Mouse (Mus musculus): ENCODE results near the gene Psme2. TPM values are rescaled to one million over a fixed set of nuclear protein-coding genes. Genes with fewer than 3 reads are reported as not detected.

The Psme2 gene
- total RNA-seq, 2 experiments from 2014 or later = 43.2 to 44.6 TPM

Other genes with a start within 250 kb of the Psme2 start
- 10 to 100 TPM; 22.0 to 23.3 TPM for gene Dhrs4, start 112.4 kb downstream of the Psme2 start, total RNA-seq (2021)
- 10 to 100 TPM; 59.2 to 60.3 TPM for gene Carmil3, start 100.5 kb downstream of the Psme2 start, total RNA-seq (2021)
- gene Cpne6, start 80.7 kb downstream of the Psme2 start, total RNA-seq (2021) = 100 to 1,000 TPM; 696 to 698 TPM
- gene Nrl, start 66.1 kb downstream of the Psme2 start, total RNA-seq (2021) = 1 to 10 TPM; 1.6 to 5.6 TPM
- 10 to 100 TPM; 42.6 to 45.8 TPM for gene Pck2, start 50.8 kb downstream of the Psme2 start, total RNA-seq (2021)
- 10 to 100 TPM; 82.5 to 83.2 TPM for gene Dcaf11, start 31.1 kb downstream of the Psme2 start, total RNA-seq (2021)
- 1 to 10 TPM; 1.3 to 1.4 TPM for gene A730061H03Rik, start 30.7 kb downstream of the Psme2 start, total RNA-seq (2021)
- gene Fitm1, start 15.5 kb downstream of the Psme2 start, total RNA-seq (2021) = not detected
- 10 to 100 TPM; 50.3 to 50.4 TPM for gene Psme1, start 13.0 kb downstream of the Psme2 start, total RNA-seq (2021)
- 10 to 100 TPM; 46.1 to 50.7 TPM for gene Emc9, start 5.8 kb downstream of the Psme2 start, total RNA-seq (2021)
- 10 to 100 TPM; 29.5 to 41.0 TPM for gene Rnf31, start 595 bp upstream of the Psme2 start, total RNA-seq (2021)
- 10 to 100 TPM; 13.9 to 16.2 TPM for gene Irf9, start 12.5 kb upstream of the Psme2 start, total RNA-seq (2021)
- gene Rec8, start 26.9 kb upstream of the Psme2 start, total RNA-seq (2021) = 1 to 10 TPM in 1 of 2 experiments, under 1 TPM in 1; 0.88 to 1.8 TPM
- 100 to 1,000 TPM; 108 to 119 TPM for gene Ipo4, start 44.8 kb upstream of the Psme2 start, total RNA-seq (2021)
- 1 to 10 TPM; 5.3 to 5.6 TPM for gene Gm49378, start 46.8 kb upstream of the Psme2 start, total RNA-seq (2021)
- gene Tm9sf1, start 52.7 kb upstream of the Psme2 start, total RNA-seq (2021) = 10 to 100 TPM; 43.4 to 44.3 TPM
- 1 to 10 TPM; 1.3 to 1.7 TPM for gene Tssk4, start 59.1 kb upstream of the Psme2 start, total RNA-seq (2021)
- 10 to 100 TPM; 46.4 to 49.9 TPM for gene Mdp1, start 69.4 kb upstream of the Psme2 start, total RNA-seq (2021)
- gene Gmpr2, start 80.8 kb upstream of the Psme2 start, total RNA-seq (2021) = 10 to 100 TPM; 24.4 to 27.9 TPM
- 100 to 1,000 TPM; 328 to 337 TPM for gene Nedd8, start 81.0 kb upstream of the Psme2 start, total RNA-seq (2021)
- gene Tinf2, start 90.7 kb upstream of the Psme2 start, total RNA-seq (2021) = 10 to 100 TPM; 13.0 to 13.4 TPM
- gene Tgm1, start 122.8 kb upstream of the Psme2 start, total RNA-seq (2021) = under 1 TPM in 1 of 2 experiments, not detected in 1; 0.28 TPM
- gene Rabggta, start 131.2 kb upstream of the Psme2 start, total RNA-seq (2021) = 10 to 100 TPM; 42.8 to 43.8 TPM
- 10 to 100 TPM; 82.7 to 83.2 TPM for gene Dhrs1, start 154.6 kb upstream of the Psme2 start, total RNA-seq (2021)
- 10 to 100 TPM; 10.6 to 14.2 TPM for gene Nop9, start 154.6 kb upstream of the Psme2 start, total RNA-seq (2021)
- 1 to 10 TPM; 1.2 to 1.6 TPM for gene Cideb, start 167.3 kb upstream of the Psme2 start, total RNA-seq (2021)
- under 1 TPM; 0.10 to 0.20 TPM for gene Ltb4r2, start 170.3 kb upstream of the Psme2 start, total RNA-seq (2021)
- not detected for gene Ltb4r1, start 174.8 kb upstream of the Psme2 start, total RNA-seq (2021)
- gene Adcy4, start 193.0 kb upstream of the Psme2 start, total RNA-seq (2021) = 1 to 10 TPM; 2.5 to 3.2 TPM
- gene Ripk3, start 197.8 kb upstream of the Psme2 start, total RNA-seq (2021) = 1 to 10 TPM; 1.1 to 1.9 TPM
- 1 to 10 TPM; 1.2 to 1.9 TPM for gene Nfatc4, start 232.0 kb upstream of the Psme2 start, total RNA-seq (2021)

Measured in layer of hippocampus, postnatal 36 days (tissue).